Mouse (Mus musculus) myocyte (in vitro differentiated cells): ENCODE data around the gene Tshz2. TPM values are rescaled to one million over a fixed set of nuclear protein-coding genes. Genes with fewer than 3 reads are reported as not detected.

ENCODE experiments used
- H3K27me3 ChIP-seq: one replicate; pipeline ENCODE4 v1.6.1; 2011; ENCODE audit not compliant: control insufficient read depth, insufficient read depth, insufficient read length
- H3K36me3 ChIP-seq: one replicate; pipeline ENCODE4 v1.6.1; 2011; ENCODE audit not compliant: control insufficient read depth, insufficient read depth
- H3K4me2 ChIP-seq: one replicate; pipeline ENCODE4 v1.6.1; 2011; ENCODE audit warnings: low read depth, control low read depth
- H3K4me3 ChIP-seq: one replicate; pipeline ENCODE4 v1.5.1; 2011; ENCODE audit warnings: mild to moderate bottlenecking, control low read depth, moderate library complexity
- H3K79me2 ChIP-seq: one replicate; pipeline ENCODE4 v1.6.1; 2011; ENCODE audit not compliant: control insufficient read depth, insufficient read depth
- H3ac ChIP-seq: one replicate; pipeline ENCODE4 v1.6.1; 2011; ENCODE audit not compliant: control insufficient read depth, insufficient read length
- CEBPB ChIP-seq: IDR thresholded peaks from 2 replicates; pipeline ENCODE4 v1.6.1; 2011; ENCODE audit warnings: mild to moderate bottlenecking, moderate library complexity; ENCODE audit not compliant: poor library complexity, insufficient read depth, severe bottlenecking
- E2F4 ChIP-seq: IDR thresholded peaks from one replicate; pipeline ENCODE4 v1.6.1; 2011; ENCODE audit warnings: mild to moderate bottlenecking, control low read depth, moderate library complexity; ENCODE audit not compliant: insufficient read depth
- MAX ChIP-seq: IDR thresholded peaks from one replicate; pipeline ENCODE4 v1.6.1; 2011; ENCODE audit warnings: low read depth, mild to moderate bottlenecking, control low read depth
- MYOD1 ChIP-seq, 3 experiments: IDR thresholded peaks; one replicate each; pipeline ENCODE4 v1.6.1; 2011; ENCODE audit warnings: control low read depth in 2 of 3, low read depth in 2 of 3, mild to moderate bottlenecking in 2 of 3, moderate library complexity in 1 of 3; ENCODE audit not compliant: insufficient read length in 2 of 3, control insufficient read depth in 1 of 3
- MYOG ChIP-seq, 3 experiments: IDR thresholded peaks; one replicate each; pipeline ENCODE4 v1.6.1; 2011; ENCODE audit warnings: control low read depth in 2 of 3, low read depth in 2 of 3, mild to moderate bottlenecking in 2 of 3; ENCODE audit not compliant: insufficient read length in 2 of 3, control insufficient read depth in 1 of 3, insufficient read depth in 1 of 3
- POLR2A ChIP-seq: IDR thresholded peaks from one replicate; pipeline ENCODE4 v1.6.1; 2011; ENCODE audit warnings: low read depth, mild to moderate bottlenecking, control low read depth, moderate library complexity; ENCODE audit not compliant: insufficient read length
- POLR2AphosphoS2 ChIP-seq: IDR thresholded peaks from one replicate; pipeline ENCODE4 v1.6.1; 2011; ENCODE audit warnings: low read depth, control low read depth; ENCODE audit not compliant: insufficient read length
- REST ChIP-seq: IDR thresholded peaks from one replicate; pipeline ENCODE4 v1.6.1; 2011; ENCODE audit warnings: mild to moderate bottlenecking, control low read depth, moderate library complexity; ENCODE audit not compliant: insufficient read depth, insufficient read length
- SRF ChIP-seq: IDR thresholded peaks from one replicate; pipeline ENCODE4 v1.6.1; 2011; ENCODE audit warnings: low read depth; ENCODE audit not compliant: control insufficient read depth, insufficient read length
- TCF12 ChIP-seq: IDR thresholded peaks from one replicate; pipeline ENCODE4 v1.6.1; 2011; ENCODE audit warnings: mild to moderate bottlenecking, control low read depth; ENCODE audit not compliant: poor library complexity, insufficient read depth, severe bottlenecking
- TCF3 ChIP-seq: IDR thresholded peaks from one replicate; pipeline ENCODE4 v1.6.1; 2011; ENCODE audit warnings: low read depth, control low read depth; ENCODE audit not compliant: insufficient read length
- USF1 ChIP-seq: IDR thresholded peaks from one replicate; pipeline ENCODE4 v1.6.1; 2011; ENCODE audit warnings: low read depth, mild to moderate bottlenecking, control low read depth, moderate library complexity
- polyA plus RNA-seq: library from polyadenylated mRNA; unstranded; fragments of >200 nt; fragmentation: generic; extraction: Trizol; gene quantifications from one replicate; pipeline ENCODE4 v1.2.1, GENCODE M21; 2012; ENCODE audit warnings: missing spikeins

Tshz2 gene
- polyA plus RNA-seq, result not detected

DNA sequence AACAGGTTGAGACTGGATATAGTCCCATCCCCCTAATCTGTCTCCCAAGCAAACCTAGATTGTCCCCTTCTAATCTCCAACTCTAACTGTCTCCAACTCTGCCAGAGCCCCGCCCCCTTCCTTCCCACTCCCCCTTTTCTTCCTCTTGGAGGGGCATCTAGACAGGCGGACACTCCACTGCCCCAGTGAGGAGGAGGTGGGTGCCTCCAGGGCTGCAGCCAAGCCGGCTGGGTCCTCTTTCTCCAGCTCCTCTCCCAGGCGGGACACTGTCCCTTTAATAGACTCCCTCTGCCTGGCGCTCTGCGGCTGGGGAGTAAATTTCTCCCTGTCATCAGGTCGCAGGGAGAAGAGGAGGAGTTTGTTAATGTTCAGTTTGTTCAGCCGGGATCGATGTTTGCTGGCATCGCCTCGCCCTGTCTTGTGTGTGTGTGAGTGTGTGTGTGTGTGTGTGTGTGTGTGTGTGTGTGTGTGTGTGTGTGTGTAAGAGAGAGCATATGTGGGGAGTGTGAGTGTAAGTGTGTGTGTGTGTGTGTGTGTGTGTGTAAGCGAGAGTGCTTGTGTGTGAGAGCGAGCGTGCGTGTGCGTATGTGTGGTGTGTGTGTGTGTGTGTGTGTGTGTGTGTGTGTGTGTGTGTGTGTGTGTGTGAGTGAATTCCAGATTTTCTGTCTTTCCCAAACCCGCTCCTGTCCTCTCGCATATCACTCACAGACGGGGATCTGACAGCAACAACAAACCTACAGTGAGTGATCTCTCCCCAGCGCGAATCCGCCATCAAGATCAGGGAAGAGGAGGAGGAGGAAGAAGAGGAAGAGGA is at the start of gene Tshz2:
Gene Tshz2 (plus strand): TSS at position 676 of the 814 bp plus-strand sequence.
- H3K36me3 ChIP-seq, result no peaks in the 10 kb centered on the region
- no peak within 1 kb of the TSS for H3ac ChIP-seq
- no peak within 1 kb of the TSS for H3K4me3 ChIP-seq
- TF ChIP-seq SRF (no peak), E2F4 (no peak), TCF3 (no peak), MAX (no peak), TCF12 (no peak), REST (no peak), MYOG (IDR thresholded peaks at IDR 0.05; ENCODE audit: control insufficient read depth in 1 of 3, insufficient read depth in 1 of 3, insufficient read length in 2 of 3, low read depth in 2 of 3) (no peak), POLR2AphosphoS2 (no peak), CEBPB (no peak), POLR2A (no peak), MYOD1 (IDR thresholded peaks at IDR 0.05; ENCODE audit: control insufficient read depth in 1 of 3, insufficient read length in 2 of 3, low read depth in 2 of 3) (no peak), USF1 (no peak)
- no peaks in the 10 kb centered on the region for H3K27me3 ChIP-seq
- no peaks in the 10 kb centered on the region for H3K79me2 ChIP-seq
- no peak within 1 kb of the TSS for H3K4me2 ChIP-seq

DNA sequence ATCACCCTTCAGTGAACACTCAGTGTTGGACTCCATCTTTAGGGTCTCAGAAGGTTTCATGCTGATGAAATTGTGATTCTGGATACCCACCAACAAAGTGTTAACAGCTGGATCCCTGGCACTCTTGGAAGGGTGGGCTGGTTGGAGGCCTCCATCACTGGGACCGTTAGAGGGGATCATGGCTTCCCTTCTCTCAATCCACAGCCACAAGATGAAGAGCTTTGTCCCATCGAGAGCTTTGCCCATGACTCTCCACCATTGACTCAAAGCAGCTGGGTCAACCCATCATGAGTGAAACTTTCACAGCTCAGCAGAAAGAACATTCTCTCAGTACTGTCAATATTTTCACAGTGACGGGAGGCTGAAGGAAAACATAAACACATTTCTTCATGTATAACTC is 49.3 kb upstream of the Tshz2 start:
- Histone ChIP-seq H3K79me2 (no peaks in the 10 kb centered on the region), H3K36me3 (no peaks in the 10 kb centered on the region), H3K4me3 (no peak overlapping the region), H3K27me3 (no peaks in the 10 kb centered on the region), H3ac (no peak overlapping the region), H3K4me2 (no peak overlapping the region)
- TF ChIP-seq USF1 (no peak), POLR2AphosphoS2 (no peak), CEBPB (no peak), POLR2A (no peak), MYOD1 (IDR thresholded peaks at IDR 0.05; ENCODE audit: control insufficient read depth in 1 of 3, insufficient read length in 2 of 3, low read depth in 2 of 3) (no peak), REST (no peak), SRF (no peak), MAX (no peak), TCF3 (no peak), TCF12 (no peak)

DNA sequence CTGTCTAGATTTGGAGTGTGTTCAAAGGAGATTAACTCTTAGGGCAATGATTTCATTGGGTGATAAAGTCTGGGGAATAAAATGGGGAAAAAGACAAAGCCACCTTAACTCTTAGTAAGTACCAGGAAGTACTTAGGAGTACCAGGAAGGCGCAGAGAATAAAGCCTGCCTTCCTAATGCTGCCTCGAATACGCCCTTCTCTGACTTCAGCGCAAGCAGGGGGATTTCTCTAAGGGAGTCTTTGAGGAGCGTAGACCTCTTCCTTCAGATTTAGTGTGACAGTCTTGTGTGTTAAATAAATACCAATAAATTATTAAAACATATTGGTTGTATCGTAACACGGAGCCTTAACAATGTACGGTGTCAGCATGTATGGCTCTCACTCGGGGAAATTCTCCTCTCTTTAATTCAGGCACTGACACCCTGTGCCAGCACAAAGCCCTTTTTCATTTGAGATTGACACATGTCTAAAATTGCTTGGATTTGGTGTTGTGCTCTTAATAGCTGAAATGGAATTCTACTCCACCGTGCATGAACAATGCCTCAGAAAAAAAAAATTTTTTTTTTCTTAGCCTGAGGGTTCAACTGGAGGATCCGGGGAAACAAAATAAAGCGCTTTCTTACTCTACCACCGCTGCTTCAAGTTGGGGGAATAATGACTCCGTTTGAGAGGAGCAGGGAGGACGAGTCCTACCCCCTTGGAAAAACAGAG is 47.9 kb upstream of the Tshz2 start:
- no peaks in the 10 kb centered on the region for H3K36me3 ChIP-seq
- TF ChIP-seq POLR2A (no peak), MAX (no peak), MYOD1 (IDR thresholded peaks at IDR 0.05; ENCODE audit: control insufficient read depth in 1 of 3, insufficient read length in 2 of 3, low read depth in 2 of 3) (no peak), CEBPB (no peak), SRF (no peak), MYOG (IDR thresholded peaks at IDR 0.05; ENCODE audit: control insufficient read depth in 1 of 3, insufficient read depth in 1 of 3, insufficient read length in 2 of 3, low read depth in 2 of 3) (no peak), REST (no peak), TCF3 (no peak), E2F4 (no peak), TCF12 (no peak), POLR2AphosphoS2 (no peak), USF1 (no peak)
- no peak overlapping the region for H3K4me3 ChIP-seq
- H3K79me2 ChIP-seq, result no peaks in the 10 kb centered on the region
- no peak overlapping the region for H3K4me2 ChIP-seq
- H3K27me3 ChIP-seq, result no peaks in the 10 kb centered on the region
- no peak overlapping the region for H3ac ChIP-seq

GRCm38 (mm10) chr2:169585631-169586285 is 47.1 kb upstream of the Tshz2 start:
- no peaks in the 10 kb centered on the region for H3K36me3 ChIP-seq
- no peak overlapping the region for H3K4me3 ChIP-seq
- no peak overlapping the region for H3K4me2 ChIP-seq
- no peak overlapping the region for H3ac ChIP-seq
- H3K79me2 ChIP-seq, result no peaks in the 10 kb centered on the region
- no peak for TF ChIP-seq MAX
- no peak for TF ChIP-seq POLR2AphosphoS2
- no peak for TF ChIP-seq REST
- TF ChIP-seq POLR2A, result no peak
- H3K27me3 ChIP-seq, result no peaks in the 10 kb centered on the region
